Mouse (Mus musculus): ENCODE measurements around the gene Klk11. TPM values are rescaled to one million over a fixed set of nuclear protein-coding genes. Genes with fewer than 3 reads are reported as not detected.
A peak's percentile ranks its signal among the peaks of the same experiment; 100 is the strongest.

Klk11 gene
- polyA plus RNA-seq (2012; rRNA removed): not detected in 2 replicates

GRCm38 (mm10) chr7:43774364-43774763 lies at the start of gene Klk11:
Gene Klk11, plus strand, starts transcription at chr7:43774604.
- 84% methylated on average over 5 of the region's 5 CpGs for WGBS
- DNase-seq (ENCODE audit: low read depth, low spot score): no peak

DNA sequence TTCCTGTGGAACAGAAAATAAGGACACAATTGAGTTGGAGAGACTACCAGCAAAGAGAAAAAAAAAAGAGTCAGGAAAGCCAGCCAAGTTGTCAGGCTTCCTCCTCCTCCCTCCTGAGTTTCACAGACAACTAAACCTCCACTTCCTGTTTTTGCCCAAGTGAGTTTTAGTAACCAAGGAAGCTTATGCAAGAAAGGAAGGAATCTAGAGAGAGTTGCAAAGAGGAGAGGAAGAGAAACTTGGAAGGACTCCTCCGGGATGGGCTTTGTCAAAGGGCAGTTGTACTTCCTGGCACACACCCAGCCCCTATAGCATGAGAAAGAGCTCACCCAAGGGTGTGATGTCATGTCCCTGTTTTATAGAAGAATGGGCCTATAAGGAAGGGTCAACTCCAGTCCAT lies 26.6 kb upstream of the Klk11 start:
- WGBS: 4% methylated on average over 1 of the region's 1 CpGs
- no peak for DNase-seq (ENCODE audit: low read depth, low spot score)

- no peak for DNase-seq (ENCODE audit: low read depth, low spot score)
- 55% methylated on average over 2 of the region's 2 CpGs for WGBS
Measured at GRCm38 (mm10) chr7:43752806-43753205, 21.6 kb upstream of the Klk11 start.

- 30% methylated on average over 8 of the region's 8 CpGs for WGBS
- no peak for DNase-seq (ENCODE audit: low read depth, low spot score)
Measured at GRCm38 (mm10) chr7:43766484-43766883, 7.9 kb upstream of the Klk11 start.

GRCm38 (mm10) chr7:43768597-43768996 lies 5.8 kb upstream of the Klk11 start, which contains the start of gene Klk12:
Gene Klk12, plus strand, starts transcription at chr7:43768897.
- 55% methylated on average over 4 of the region's 4 CpGs for WGBS
- DNase-seq (ENCODE audit: low read depth, low spot score): no peak

- DNase-seq (ENCODE audit: low read depth, low spot score): no peak
Measured at GRCm38 (mm10) chr7:43769636-43770035, 4.8 kb upstream of the Klk11 start.

GRCm38 (mm10) chr7:43770701-43771100 lies 3.7 kb upstream of the Klk11 start:
- DNase-seq (ENCODE audit: low read depth, low spot score): no peak
- whole genome bisulfite sequencing: 93% methylated on average over 10 of the region's 10 CpGs

More at GRCm38 (mm10) chr7:43769636-43770035, 4.8 kb upstream of the Klk11 start:
- WGBS: 85% methylated on average over 8 of the region's 8 CpGs

DNA sequence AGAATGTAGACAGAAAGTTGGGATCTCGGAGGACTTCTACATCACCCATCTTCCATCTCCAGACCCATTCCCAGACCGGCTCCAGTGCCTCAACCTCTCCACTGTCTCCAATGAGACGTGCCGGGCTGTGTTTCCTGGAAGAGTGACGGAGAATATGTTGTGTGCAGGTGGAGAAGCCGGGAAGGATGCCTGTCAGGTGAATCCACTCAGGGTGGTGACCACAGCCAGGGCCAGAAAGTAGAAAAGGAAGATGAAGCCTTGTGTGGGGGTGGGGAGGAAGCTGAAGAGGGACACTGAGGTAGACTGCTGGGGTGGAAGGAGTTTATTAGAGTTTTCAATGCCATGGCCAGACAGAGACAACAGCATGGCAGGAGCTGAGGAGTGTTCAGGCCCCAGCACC lies 2.5 kb upstream of the Klk11 start:
- 90% methylated on average over 6 of the region's 6 CpGs for WGBS
- DNase-seq (ENCODE audit: low read depth, low spot score): no peak

GRCm38 (mm10) chr7:43772901-43773300 lies 1.5 kb upstream of the Klk11 start:
- no peak for DNase-seq (ENCODE audit: low read depth, low spot score)
- WGBS: 68% methylated on average over 3 of the region's 3 CpGs

DNA sequence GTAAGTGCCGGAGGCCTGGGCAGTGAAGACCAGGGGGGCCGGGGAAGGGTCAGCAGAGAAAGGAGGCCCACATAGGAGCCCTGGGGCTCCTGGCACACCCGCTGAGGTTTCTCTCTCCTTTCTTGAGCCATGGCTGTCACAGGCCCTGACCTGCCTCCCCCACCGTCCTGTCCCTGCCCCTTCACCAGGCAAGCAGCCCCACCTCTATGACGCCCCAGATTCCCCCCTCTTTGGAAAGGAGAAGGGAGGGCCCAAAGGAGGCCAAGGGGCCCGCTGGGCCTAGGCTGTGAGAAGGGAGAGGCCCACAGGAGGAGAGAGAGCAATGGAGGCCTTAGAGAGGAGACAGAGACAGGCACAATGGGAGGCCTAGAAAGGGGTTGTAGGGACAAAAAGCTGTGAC lies 398 bp downstream of the Klk11 start:
- WGBS: 70% methylated on average over 6 of the region's 6 CpGs

DNA sequence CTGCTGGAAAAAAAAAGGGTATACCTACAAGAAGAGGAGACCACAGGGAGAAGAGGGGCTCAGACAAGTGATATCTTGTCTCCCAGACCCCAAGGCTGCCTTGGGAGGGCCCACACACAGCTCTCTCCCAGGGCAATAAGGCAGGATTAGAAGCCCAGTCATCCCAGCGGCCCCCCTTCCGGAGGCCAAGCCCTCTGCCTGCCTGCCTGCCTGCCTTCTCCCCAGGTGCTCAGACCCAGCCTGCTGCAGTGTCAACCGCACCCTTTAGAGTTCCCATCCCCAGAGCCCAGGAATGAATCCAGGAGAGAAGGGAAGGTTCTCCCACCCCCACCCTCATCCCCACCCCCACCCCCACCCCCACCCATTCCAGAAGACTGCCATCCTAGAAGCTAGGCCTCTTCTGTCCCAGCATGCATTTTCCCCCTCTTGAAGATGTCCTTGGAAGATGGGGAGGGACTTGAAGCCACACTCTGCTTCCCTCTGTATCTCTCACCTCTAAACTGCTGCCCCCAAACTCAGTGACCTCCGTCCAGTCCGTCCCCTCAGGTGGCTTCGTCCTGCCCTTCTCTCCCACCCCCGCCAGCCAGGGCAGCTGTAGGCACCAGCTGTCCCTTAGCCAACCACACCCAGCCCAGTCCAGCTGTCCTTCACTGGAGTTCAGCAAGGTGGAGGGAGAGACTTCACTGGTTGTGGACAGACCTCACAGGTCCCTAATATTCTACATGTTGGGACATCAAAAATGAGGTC lies 1.1 kb downstream of the Klk11 start:
- no peak for DNase-seq (ENCODE audit: low read depth, low spot score)
- 40% methylated on average over 7 of the region's 7 CpGs for WGBS

More for the DNA sequence above, 398 bp downstream of the Klk11 start:
- no peak for DNase-seq (ENCODE audit: low read depth, low spot score)

DNA sequence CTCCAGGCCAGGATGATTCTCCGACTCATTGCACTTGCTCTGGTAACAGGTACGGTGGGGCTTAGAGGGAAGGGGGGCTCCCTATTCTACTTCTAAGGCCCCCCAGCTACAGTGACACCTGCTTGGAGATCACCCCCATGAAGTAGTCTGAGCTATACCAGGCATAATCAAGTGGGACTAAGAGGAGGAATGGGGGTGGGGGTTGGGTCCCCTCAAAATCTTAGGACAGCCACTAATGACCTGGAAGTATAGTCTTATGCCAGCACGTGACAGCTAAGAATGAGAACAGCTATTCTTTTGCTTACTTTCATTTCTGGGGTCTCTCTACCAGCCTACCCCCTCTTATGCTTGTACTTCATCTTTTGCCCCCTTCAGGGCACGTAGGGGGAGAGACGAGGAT lies 2.1 kb downstream of the Klk11 start:
- WGBS: 89% methylated on average over 5 of the region's 5 CpGs
- no peak for DNase-seq (ENCODE audit: low read depth, low spot score)

DNA sequence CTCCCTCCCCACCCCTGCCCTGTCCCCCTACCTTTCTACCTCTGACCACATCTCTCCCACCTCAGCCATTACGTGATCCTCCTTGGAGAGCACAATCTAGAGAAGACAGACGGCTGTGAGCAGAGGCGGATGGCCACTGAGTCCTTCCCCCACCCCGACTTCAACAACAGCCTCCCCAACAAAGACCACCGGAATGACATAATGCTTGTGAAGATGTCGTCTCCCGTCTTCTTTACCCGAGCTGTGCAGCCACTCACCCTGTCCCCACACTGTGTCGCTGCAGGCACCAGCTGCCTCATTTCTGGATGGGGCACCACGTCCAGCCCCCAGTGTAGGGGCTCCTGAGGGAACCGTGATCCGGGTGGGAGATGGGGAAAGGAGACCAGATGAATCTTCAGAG lies 3.0 kb downstream of the Klk11 start:
- DNase-seq (ENCODE audit: low read depth, low spot score): no peak
- 90% methylated on average over 12 of the region's 12 CpGs for WGBS

DNA sequence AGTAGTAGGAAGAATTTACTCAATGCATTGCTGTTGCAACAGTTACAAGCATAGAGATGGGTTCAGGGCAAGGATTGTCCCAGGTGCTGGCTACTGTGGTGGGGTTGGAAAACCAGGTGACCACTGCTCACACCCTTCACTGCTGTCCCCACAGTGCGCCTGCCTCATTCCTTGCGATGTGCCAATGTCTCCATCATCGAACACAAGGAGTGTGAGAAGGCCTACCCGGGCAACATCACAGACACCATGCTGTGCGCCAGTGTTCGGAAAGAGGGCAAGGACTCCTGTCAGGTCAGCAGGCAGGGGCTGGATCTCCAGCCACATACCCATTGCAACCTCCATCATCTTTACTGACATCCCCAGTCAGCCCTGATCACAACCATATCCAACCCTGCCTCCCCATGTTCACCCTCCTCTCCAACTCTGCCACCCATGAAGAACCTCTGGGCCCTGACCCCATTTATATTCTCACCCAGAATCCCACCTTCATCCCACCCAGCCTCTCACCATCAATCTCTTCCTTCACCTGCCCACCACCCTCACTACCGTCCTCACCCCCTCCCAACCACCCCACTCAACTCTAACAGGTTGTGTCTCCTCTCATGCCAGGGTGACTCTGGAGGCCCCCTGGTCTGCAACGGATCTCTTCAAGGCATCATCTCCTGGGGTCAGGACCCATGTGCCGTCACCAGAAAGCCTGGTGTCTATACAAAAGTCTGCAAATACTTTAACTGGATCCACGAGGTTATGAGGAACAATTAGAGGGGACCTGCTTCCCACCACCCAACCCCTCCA lies 4.0 kb downstream of the Klk11 start:
- no peak for DNase-seq (ENCODE audit: low read depth, low spot score)
- 90% methylated on average over 10 of the region's 10 CpGs for WGBS

GRCm38 (mm10) chr7:43780241-43780640 lies 5.8 kb downstream of the Klk11 start:
- WGBS: 35% methylated on average over 6 of the region's 6 CpGs
- DNase-seq (ENCODE audit: low read depth, low spot score): no peak

GRCm38 (mm10) chr7:43780746-43781145 lies 6.3 kb downstream of the Klk11 start, which contains the start of gene Klk10:
Gene Klk10, plus strand, starts transcription at chr7:43781035.
- peak; percentile 11 for DNase-seq (ENCODE audit: low read depth, low spot score)
- WGBS: 11% methylated on average over 5 of the region's 5 CpGs

DNA sequence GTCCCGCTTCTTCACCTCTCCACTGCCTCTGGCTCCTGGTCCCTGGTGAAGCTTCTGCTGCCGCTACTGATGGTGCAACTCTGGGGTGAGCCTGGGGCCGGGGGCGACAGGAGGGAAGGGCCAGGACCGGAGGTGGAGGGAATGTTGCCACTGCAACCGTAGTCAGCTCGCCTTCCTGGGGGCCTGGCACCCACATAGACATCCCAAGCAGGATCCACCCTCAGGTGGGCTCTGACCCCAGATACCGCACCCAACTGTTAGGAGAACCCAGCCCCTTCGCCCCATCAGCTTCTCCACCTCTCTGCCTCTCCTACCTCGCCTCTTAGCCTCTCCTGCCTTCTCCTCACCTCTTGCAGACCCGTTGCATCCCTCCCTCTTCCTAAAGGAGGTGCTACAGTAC lies 7.1 kb downstream of the Klk11 start:
- no peak for DNase-seq (ENCODE audit: low read depth, low spot score)
- 86% methylated on average over 11 of the region's 11 CpGs for WGBS

- 7% methylated on average over 36 of the region's 36 CpGs for WGBS
- DNase-seq (ENCODE audit: low read depth, low spot score): peak; percentile 37
Measured at GRCm38 (mm10) chr7:43782275-43783265, 8.2 kb downstream of the Klk11 start.

GRCm38 (mm10) chr7:43785286-43785685 lies 10.9 kb downstream of the Klk11 start:
- WGBS: 74% methylated on average over 1 of the region's 1 CpGs
- DNase-seq (ENCODE audit: low read depth, low spot score): no peak

GRCm38 (mm10) chr7:43788096-43788495 lies 13.7 kb downstream of the Klk11 start:
- 69% methylated on average over 3 of the region's 3 CpGs for WGBS
- no peak for DNase-seq (ENCODE audit: low read depth, low spot score)

Measured in large intestine, adult 2 months (tissue).